Mouse (Mus musculus): ENCODE measurements at regions not wholly inside any gene's neighbourhood (a gene's known extent, or its start where the extent isn't known, plus 50 kb on each side); places are given as distances from the start of the nearest gene placed in this dataset.
A peak's percentile ranks its signal among the peaks of the same experiment; 100 is the strongest.

GRCm38 (mm10) chr6:145677475-145678325, 62.1 kb downstream of the Tuba3b start:
- no peak overlapping the region for H3K27ac ChIP-seq
- intact Hi-C loops (cut with DNase I), result no loop called here
- no peak for TF ChIP-seq CTCF (IDR thresholded peaks at IDR 0.05)
- no peak overlapping the region for H3K4me3 ChIP-seq
- no peak for DNase-seq (ENCODE audit: extremely low spot score in 1 of 2, low spot score in 2 of 2)

- no peak for TF ChIP-seq CTCF (IDR thresholded peaks at IDR 0.05)
- H3K4me3 ChIP-seq, result no peak overlapping the region
- DNase-seq (ENCODE audit: extremely low spot score in 1 of 2, low spot score in 2 of 2), result no peak
- H3K27ac ChIP-seq, result no peak overlapping the region
- intact Hi-C loops (cut with DNase I), result no loop called here
Observed at GRCm38 (mm10) chr6:145679516-145679915, 64.0 kb downstream of the Tuba3b start.

- no peak for DNase-seq (ENCODE audit: extremely low spot score in 1 of 2, low spot score in 2 of 2)
- intact Hi-C loops (cut with DNase I), result no loop called here
- Histone ChIP-seq H3K27ac (no peak overlapping the region), H3K4me3 (no peak overlapping the region)
- no peak for TF ChIP-seq CTCF (IDR thresholded peaks at IDR 0.05)
Observed at GRCm38 (mm10) chr6:145687073-145687472, 59.5 kb upstream of the Rassf8 start.

GRCm38 (mm10) chr6:145691680-145692079, 54.9 kb upstream of the Rassf8 start:
- no peak for TF ChIP-seq CTCF (IDR thresholded peaks at IDR 0.05)
- H3K27ac ChIP-seq, result no peak overlapping the region
- peak in 1 of 2 experiments; percentile 10 for DNase-seq (ENCODE audit: extremely low spot score in 1 of 2, low spot score in 2 of 2)
- H3K4me3 ChIP-seq, result no peak overlapping the region
- intact Hi-C loops (cut with DNase I), result no loop called here

GRCm38 (mm10) chr6:145694817-145695216, 51.7 kb upstream of the Rassf8 start:
- no peak overlapping the region for H3K27ac ChIP-seq
- no peak for DNase-seq (ENCODE audit: extremely low spot score in 1 of 2, low spot score in 2 of 2)
- no peak for TF ChIP-seq CTCF (IDR thresholded peaks at IDR 0.05)
- no peak overlapping the region for H3K4me3 ChIP-seq
- intact Hi-C loops (cut with DNase I), result no loop called here

Measured in left cerebral cortex, adult 2 months (tissue).